Mouse (Mus musculus) left cerebral cortex, postnatal 36 days (tissue): ENCODE data around the gene Eef1akmt2. TPM values are rescaled to one million over a fixed set of nuclear protein-coding genes. Genes with fewer than 3 reads are reported as not detected.

ENCODE experiments used
- DNase-seq, 2 experiments: peaks; one replicate each; pipeline ENCODE4 v3.0.0; 2021 to 2022; ENCODE audit warnings: low spot score in 2 of 2, mixed read lengths in 1 of 2
- intact Hi-C: fragments of 180-260 bp; cut with DNase I; formaldehyde crosslinking; loops from one replicate; pipeline ENCODE4 v1.15.1; 2025
- total RNA-seq, 2 experiments: library from RNA; stranded (reverse); gene quantifications; 2 replicates each; pipeline ENCODE4 v1.2.3; 2021

Gene Eef1akmt2
- total RNA-seq, 2 experiments from 2014 or later, result 32.5 to 37.2 TPM

- intact Hi-C loops, result loop anchor here (5.0 to 10.0 kb wide), 5 partner anchors 39 to 239 kb away; partner anchors contain the start of genes Eef1akmt2 and Oat
- DNase-seq, result peak; percentile 80 to 83
Observed at GRCm38 (mm10) chr7:132813416-132814088, 38.9 kb downstream of the Eef1akmt2 start, which contains the start of gene Fam53b. Gene Fam53b (minus strand): TSS chr7:132813886.

GRCm38 (mm10) chr7:132812619-132813415 is 39.7 kb downstream of the Eef1akmt2 start:
- intact Hi-C loops, result loop anchor here (5.0 to 10.0 kb wide), 5 partner anchors 39 to 238 kb away; partner anchors contain the start of genes Eef1akmt2 and Oat
- peak in 1 of 2 experiments; percentile 53 for DNase-seq

- intact Hi-C loops, result loop anchor here (1.0 to 10.0 kb wide), 6 partner anchors 40 to 237 kb away; partner anchors contain the start of genes Eef1akmt2 and Oat
- DNase-seq, result peak in 1 of 2 experiments; percentile 47
Observed at GRCm38 (mm10) chr7:132811716-132812618, 40.5 kb downstream of the Eef1akmt2 start.

- intact Hi-C loops, result loop anchor here (1.0 to 10.0 kb wide), 6 partner anchors 41 to 236 kb away; partner anchors contain the start of genes Eef1akmt2 and Oat
- DNase-seq, result peak; percentile 90 to 91
Observed at GRCm38 (mm10) chr7:132810879-132811278, 41.6 kb downstream of the Eef1akmt2 start.

GRCm38 (mm10) chr7:132810368-132810767 is 42.1 kb downstream of the Eef1akmt2 start:
- peak; percentile 68 to 70 for DNase-seq
- intact Hi-C loops, result loop anchor here (5.0 to 10.0 kb wide), 5 partner anchors 42 to 236 kb away; partner anchors contain the start of genes Eef1akmt2 and Oat

- DNase-seq, result peak in 1 of 2 experiments; percentile 8
- intact Hi-C loops, result loop anchor here (5.0 to 10.0 kb wide), 5 partner anchors 42 to 235 kb away; partner anchors contain the start of genes Eef1akmt2 and Oat
Observed at GRCm38 (mm10) chr7:132809721-132810120, 42.8 kb downstream of the Eef1akmt2 start.

- peak in 1 of 2 experiments; percentile 30 for DNase-seq
- intact Hi-C loops, result no loop called here
Observed at GRCm38 (mm10) chr7:132808841-132809682, 43.4 kb downstream of the Eef1akmt2 start.

- intact Hi-C loops, result no loop called here
- DNase-seq, result peak in 1 of 2 experiments; percentile 4
Observed at GRCm38 (mm10) chr7:132808051-132808796, 44.2 kb downstream of the Eef1akmt2 start.

- intact Hi-C loops, result no loop called here
- DNase-seq, result peak; percentile 58 to 76
Observed at GRCm38 (mm10) chr7:132806926-132807857, 45.3 kb downstream of the Eef1akmt2 start.

- intact Hi-C loops, result no loop called here
- peak in 1 of 2 experiments; percentile 37 for DNase-seq
Observed at GRCm38 (mm10) chr7:132806286-132806685, 46.2 kb downstream of the Eef1akmt2 start.

- no peak for DNase-seq
- intact Hi-C loops, result no loop called here
Observed at GRCm38 (mm10) chr7:132804951-132805350, 47.5 kb downstream of the Eef1akmt2 start.

GRCm38 (mm10) chr7:132804461-132804860 is 48.0 kb downstream of the Eef1akmt2 start:
- intact Hi-C loops, result no loop called here
- no peak for DNase-seq

- DNase-seq, result no peak
- intact Hi-C loops, result no loop called here
Observed at GRCm38 (mm10) chr7:132803962-132804361, 48.5 kb downstream of the Eef1akmt2 start.

GRCm38 (mm10) chr7:132803336-132803735 is 49.1 kb downstream of the Eef1akmt2 start:
- DNase-seq, result no peak
- intact Hi-C loops, result no loop called here

- intact Hi-C loops, result no loop called here
- peak in 1 of 2 experiments; percentile 3 for DNase-seq
Observed at GRCm38 (mm10) chr7:132802691-132803090, 49.8 kb downstream of the Eef1akmt2 start.

GRCm38 (mm10) chr7:132802066-132802465 is 50.4 kb downstream of the Eef1akmt2 start:
- peak in 1 of 2 experiments; percentile 1 for DNase-seq
- intact Hi-C loops, result no loop called here
